Mouse (Mus musculus): Measurements from ENCODE around the gene S100a9. TPM values are rescaled to one million over a fixed set of nuclear protein-coding genes. Genes with fewer than 3 reads are reported as not detected.

Gene S100a9
- polyA plus RNA-seq (2017; shearing (Covaris generic)), result 0.57 TPM

GRCm38 (mm10) chr3:90695613-90696012 lies at the start of gene S100a9:
Gene S100a9 (minus strand): TSS chr3:90695721.

GRCm38 (mm10) chr3:90726606-90727005 lies 31.1 kb upstream of the S100a9 start, which contains the start of gene Pglyrp4:
Gene Pglyrp4 (plus strand): TSS chr3:90726906.

GRCm38 (mm10) chr3:90668846-90669245 lies 26.7 kb downstream of the S100a9 start, which contains the start of gene S100a8:
Gene S100a8 (plus strand): TSS chr3:90668978.

GRCm38 (mm10) chr3:90653717-90654116 lies 41.8 kb downstream of the S100a9 start, which contains the start of gene S100a7a:
Gene S100a7a (plus strand): TSS chr3:90654017.

Other genes starting within 250 kb of the S100a9 start
- not detected for gene Npr1, start 229.9 kb downstream of the S100a9 start, polyA plus RNA-seq (2017; shearing (Covaris generic))
- gene Ilf2, start 219.6 kb downstream of the S100a9 start, polyA plus RNA-seq (2017; shearing (Covaris generic)), result 104 TPM
- gene Snapin, start 204.7 kb downstream of the S100a9 start, polyA plus RNA-seq (2017; shearing (Covaris generic)), result 93.0 TPM
- 212 TPM for gene Chtop, start 186.2 kb downstream of the S100a9 start, polyA plus RNA-seq (2017; shearing (Covaris generic))
- gene S100a1, start 181.3 kb downstream of the S100a9 start, polyA plus RNA-seq (2017; shearing (Covaris generic)), result 4.4 TPM
- 181 TPM for gene S100a13, start 181.3 kb downstream of the S100a9 start, polyA plus RNA-seq (2017; shearing (Covaris generic))
- gene S100a14, start 168.9 kb downstream of the S100a9 start, polyA plus RNA-seq (2017; shearing (Covaris generic)), result 0.40 TPM
- 0.32 TPM for gene S100a16, start 158.5 kb downstream of the S100a9 start, polyA plus RNA-seq (2017; shearing (Covaris generic))
- 1.6 TPM for gene S100a3, start 135.1 kb downstream of the S100a9 start, polyA plus RNA-seq (2017; shearing (Covaris generic))
- 1.7 TPM for gene S100a2, start 105.5 kb downstream of the S100a9 start, polyA plus RNA-seq (2017; shearing (Covaris generic))
- not detected for gene Gm42674, start 93.8 kb downstream of the S100a9 start, polyA plus RNA-seq (2017; shearing (Covaris generic))
- 415 TPM for gene S100a4, start 92.0 kb downstream of the S100a9 start, polyA plus RNA-seq (2017; shearing (Covaris generic))
- gene S100a5, start 87.2 kb downstream of the S100a9 start, polyA plus RNA-seq (2017; shearing (Covaris generic)), result not detected
- 481 TPM for gene S100a6, start 82.8 kb downstream of the S100a9 start, polyA plus RNA-seq (2017; shearing (Covaris generic))
- gene S100a7a, start 41.7 kb downstream of the S100a9 start, polyA plus RNA-seq (2017; shearing (Covaris generic)), result 0.28 TPM
- not detected for gene S100a8, start 26.7 kb downstream of the S100a9 start, polyA plus RNA-seq (2017; shearing (Covaris generic))
- not detected for gene Pglyrp4, start 31.2 kb upstream of the S100a9 start, polyA plus RNA-seq (2017; shearing (Covaris generic))
- not detected for gene Gm5849, start 82.2 kb upstream of the S100a9 start, polyA plus RNA-seq (2017; shearing (Covaris generic))